Mouse (Mus musculus) G1E (cell line): ENCODE results near the gene Bex6. TPM values are rescaled to one million over a fixed set of nuclear protein-coding genes. Genes with fewer than 3 reads are reported as not detected.

Experiments used
- ATAC-seq: 2 replicates; pipeline ENCODE4 v1.8.0; 2016; ENCODE audit warnings: mild to moderate bottlenecking; ENCODE audit not compliant: insufficient number of reproducible peaks, poor library complexity, low FRiP score, severe bottlenecking; ENCODE audit errors: extremely low read depth
- DNase-seq: peaks from one replicate; pipeline ENCODE4 v3.0.0; 2012; ENCODE audit warnings: low spot score
- H3K27me3 ChIP-seq: 2 replicates; pipeline ENCODE4 v1.6.1; 2012; ENCODE audit warnings: mild to moderate bottlenecking, low read length, inconsistent platforms; ENCODE audit not compliant: insufficient read depth
- H3K36me3 ChIP-seq: replicated peaks from 2 replicates; pipeline ENCODE3; 2012; ENCODE audit warnings: mild to moderate bottlenecking, inconsistent platforms
- H3K4me1 ChIP-seq: 2 replicates; pipeline ENCODE4 v1.6.1; 2012; ENCODE audit warnings: low read depth, low read length, inconsistent platforms, mixed read lengths; ENCODE audit not compliant: insufficient read depth
- H3K4me3 ChIP-seq: 2 replicates; pipeline ENCODE4 v1.5.1; 2012; ENCODE audit warnings: low read depth, mild to moderate bottlenecking, inconsistent platforms, low read length, moderate library complexity, mixed read lengths
- H3K9me3 ChIP-seq: replicated peaks from 2 replicates; pipeline ENCODE4 v1.6.1; 2012; ENCODE audit warnings: inconsistent platforms
- CTCF ChIP-seq: IDR thresholded peaks from 2 replicates; pipeline ENCODE4 v1.5.1; 2012; ENCODE audit warnings: low read depth, low read length, inconsistent platforms, mixed read lengths
- GATA1 ChIP-seq: IDR thresholded peaks from 2 replicates; pipeline ENCODE4 v1.6.1; 2012; ENCODE audit warnings: borderline replicate concordance, low read length, inconsistent platforms, mixed read lengths
- GATA2 ChIP-seq: IDR thresholded peaks from 2 replicates; pipeline ENCODE4 v1.6.1; 2012; ENCODE audit warnings: low read depth, low read length, inconsistent platforms, borderline replicate concordance
- POLR2AphosphoS5 ChIP-seq: IDR thresholded peaks from 2 replicates; pipeline ENCODE4 v1.6.1; 2012; ENCODE audit warnings: low read depth, low read length, inconsistent platforms; ENCODE audit not compliant: insufficient replicate concordance
- TAL1 ChIP-seq: conservative IDR thresholded peaks from 2 replicates; pipeline ENCODE4 v1.6.1; 2012; ENCODE audit warnings: low read depth, low read length, inconsistent platforms, mixed read lengths
- polyA plus RNA-seq: library from polyadenylated mRNA; stranded (reverse); fragments of >175 nt; gene quantifications from 2 replicates; pipeline ENCODE4 v1.2.3, GENCODE M21; 2012
- total RNA-seq, 2 experiments: library from RNA; stranded (forward) in 1 of 2; stranded (reverse) in 1 of 2; fragments of 200-1000 nt in 1 of 2; fragments of >200 nt in 1 of 2; fragmentation: Nextera tagmentation in 1 of 2; gene quantifications; 2 replicates each; pipeline ENCODE4 v1.2.3; 2014 to 2017

The Bex6 gene
- total and polyA plus RNA-seq, 3 experiments = not detected

DNA sequence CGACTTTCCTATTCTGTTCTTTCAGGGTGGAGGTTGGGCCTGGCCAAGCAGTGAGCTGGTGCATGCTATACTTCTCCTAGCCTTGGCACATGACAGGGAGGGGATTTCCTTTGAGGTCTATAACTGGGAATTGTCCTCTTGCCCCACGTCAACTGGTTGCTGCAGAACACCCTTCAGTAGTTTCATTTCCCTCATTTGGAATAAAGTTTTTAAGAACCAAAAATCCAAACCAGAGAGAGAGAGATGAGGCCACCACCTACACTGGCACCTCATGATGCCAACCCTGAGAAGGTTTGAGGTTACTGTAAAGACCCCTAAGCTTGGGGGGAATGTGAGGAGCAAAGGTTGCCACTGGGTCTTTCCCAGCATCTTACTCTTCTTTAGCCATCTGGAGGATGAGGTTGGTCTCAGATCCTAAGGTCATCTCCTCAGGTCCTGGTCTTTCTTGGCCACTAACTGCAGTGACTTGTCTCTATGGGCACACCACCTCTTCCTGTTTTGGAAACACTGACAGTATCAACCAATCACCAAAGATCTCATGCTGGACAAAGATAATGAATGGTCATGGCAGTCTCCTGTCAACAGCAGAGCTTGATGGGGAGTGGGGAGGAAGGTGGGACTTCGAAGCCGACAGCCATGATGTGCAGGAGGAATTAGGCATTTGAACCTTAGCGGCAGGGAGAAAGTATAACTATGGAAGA is 8.4 kb upstream of the Bex6 start:
- Histone ChIP-seq H3K4me3 (no peak overlapping the region), H3K36me3 (no peaks in the 10 kb centered on the region), H3K4me1 (peaks cover 52% of the 10 kb centered on the region), H3K27me3 (no peaks in the 10 kb centered on the region), H3K9me3 (peaks cover 2% of the 10 kb centered on the region; the same call in 1 of the 2 replicates)
- no peak for ATAC-seq
- no peak for DNase-seq
- no peak for TF ChIP-seq POLR2AphosphoS5
- no peak for TF ChIP-seq CTCF
- TF ChIP-seq GATA1 = no peak
- TF ChIP-seq GATA2 = no peak
- no peak for TF ChIP-seq TAL1

DNA sequence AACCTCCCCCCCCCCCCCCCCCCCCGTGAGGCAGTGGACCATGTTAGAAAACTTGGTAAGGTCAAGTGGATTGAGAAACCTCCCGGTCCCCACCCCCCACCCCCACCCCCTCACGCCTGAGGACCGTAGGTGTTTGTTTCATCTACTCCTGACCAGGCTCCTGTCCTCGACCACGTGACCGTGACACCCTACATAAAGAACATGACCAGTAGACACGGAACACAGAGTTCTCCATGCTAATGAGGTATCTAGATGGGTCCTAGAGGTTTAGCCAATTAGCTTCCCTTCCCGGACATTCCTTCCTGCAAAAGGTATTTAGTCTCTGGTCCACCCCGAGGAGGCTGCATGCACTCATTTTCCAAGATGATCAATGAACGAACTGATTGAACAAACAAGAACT is 6.2 kb upstream of the Bex6 start:
- ATAC-seq (no peak), DNase-seq (no peak)
- TF ChIP-seq GATA2 (no peak), CTCF (no peak), POLR2AphosphoS5 (no peak), GATA1 (no peak), TAL1 (no peak)
- Histone ChIP-seq H3K4me1 (peaks cover 58% of the 10 kb centered on the region), H3K9me3 (peaks cover 2% of the 10 kb centered on the region; the same call in 1 of the 2 replicates), H3K4me3 (no peak overlapping the region), H3K36me3 (no peaks in the 10 kb centered on the region), H3K27me3 (no peaks in the 10 kb centered on the region)

DNA sequence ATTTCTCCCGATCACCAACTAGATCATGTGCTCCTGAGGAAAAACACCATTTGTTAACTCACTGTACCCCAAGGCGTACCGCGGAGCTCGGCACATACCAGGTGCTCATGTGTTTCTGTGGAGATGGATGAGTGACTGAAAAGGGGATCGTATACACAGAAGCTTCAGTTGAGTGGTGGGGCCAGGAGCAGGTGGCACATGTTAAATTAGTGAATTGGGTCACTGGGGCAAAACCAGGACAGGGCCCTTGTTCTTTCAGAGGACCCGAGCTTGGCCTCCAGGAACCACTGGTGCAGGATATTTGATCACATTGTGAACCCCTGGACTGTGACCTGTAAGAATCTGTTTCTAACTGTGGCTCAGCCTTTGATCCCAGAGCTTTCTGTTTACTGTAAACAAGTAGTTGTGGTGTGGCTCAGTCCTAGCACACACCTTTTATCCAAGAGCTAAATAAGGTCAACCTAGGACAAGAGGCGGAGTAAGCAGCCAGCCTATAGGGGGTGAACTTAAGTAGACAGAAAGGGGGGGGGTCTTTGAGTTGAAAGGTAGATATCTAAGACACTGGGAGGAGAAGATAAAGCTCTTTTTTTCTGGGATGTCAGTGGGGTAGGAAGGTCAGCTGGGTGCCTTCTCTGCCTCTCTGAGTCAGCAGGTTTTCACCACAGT is 5.2 kb upstream of the Bex6 start:
- ATAC-seq (no peak), DNase-seq (no peak)
- H3K4me3 ChIP-seq = no peak overlapping the region
- peaks cover 62% of the 10 kb centered on the region for H3K4me1 ChIP-seq
- TF ChIP-seq TAL1 = no peak
- TF ChIP-seq GATA2 = no peak
- no peak for TF ChIP-seq GATA1
- no peak for TF ChIP-seq POLR2AphosphoS5
- TF ChIP-seq CTCF = no peak
- H3K9me3 ChIP-seq = peaks cover 2% of the 10 kb centered on the region; the same call in 1 of the 2 replicates
- H3K27me3 ChIP-seq = no peaks in the 10 kb centered on the region
- no peaks in the 10 kb centered on the region for H3K36me3 ChIP-seq

DNA sequence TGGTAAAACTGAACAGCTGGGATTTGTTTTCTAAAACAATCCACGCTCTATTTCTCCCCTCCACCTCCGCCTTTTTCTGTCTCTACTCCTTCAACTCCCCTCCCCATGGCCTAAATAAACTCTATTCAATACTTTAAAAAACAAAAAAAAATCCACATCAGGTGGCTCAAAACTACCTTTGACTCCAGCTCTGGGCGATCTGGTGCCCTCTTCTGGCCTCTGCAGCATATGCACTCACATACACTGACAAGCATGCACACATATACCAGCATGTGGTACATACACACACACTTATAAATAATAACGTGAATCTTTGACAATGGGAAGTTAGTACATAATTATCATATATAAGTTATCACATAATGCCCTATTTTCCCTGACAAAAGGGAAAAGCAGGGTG is 4.6 kb upstream of the Bex6 start:
- Histone ChIP-seq H3K4me1 (peaks cover 62% of the 10 kb centered on the region), H3K4me3 (no peak overlapping the region), H3K9me3 (peaks cover 2% of the 10 kb centered on the region; the same call in 1 of the 2 replicates), H3K27me3 (no peaks in the 10 kb centered on the region), H3K36me3 (no peaks in the 10 kb centered on the region)
- no peak for TF ChIP-seq POLR2AphosphoS5
- no peak for ATAC-seq
- DNase-seq = no peak

DNA sequence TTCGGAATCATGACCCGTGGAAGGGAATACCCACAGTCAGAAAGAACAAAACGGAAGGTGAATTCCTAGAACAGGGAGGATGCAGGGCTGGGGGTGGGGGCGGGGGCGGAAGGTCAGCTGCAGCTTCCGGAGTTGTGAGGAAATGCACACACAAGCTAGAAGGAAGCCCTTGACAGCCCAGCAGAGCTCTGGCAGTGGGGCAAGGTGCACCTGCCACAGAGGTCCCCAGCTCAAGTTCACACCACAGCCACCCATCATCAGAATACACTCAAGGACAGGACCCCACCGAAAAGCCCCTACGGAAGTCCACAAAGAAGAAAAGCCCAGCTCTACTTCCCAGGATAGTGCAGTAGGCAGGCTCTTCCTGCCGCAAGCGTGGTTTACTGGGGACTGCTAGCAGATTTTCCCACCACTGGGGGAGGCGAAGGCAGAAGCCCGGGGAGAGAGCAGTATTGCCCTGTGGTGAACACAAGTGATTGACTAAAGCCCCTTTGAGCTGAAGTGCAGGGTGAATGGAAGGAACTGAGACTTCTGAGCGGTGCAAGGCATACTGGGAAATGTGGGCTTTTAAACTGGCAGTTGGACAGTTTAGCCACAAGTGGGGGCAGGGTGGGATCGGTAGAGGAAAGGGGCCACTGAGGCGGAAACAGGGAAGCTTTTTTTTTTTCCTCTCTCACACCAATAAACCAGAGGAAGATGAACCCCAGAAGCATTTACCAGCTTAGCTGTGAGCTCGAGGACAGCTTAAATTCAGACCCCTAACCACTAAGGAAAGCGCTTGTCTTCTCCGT is 2.5 kb upstream of the Bex6 start:
- H3K36me3 ChIP-seq = no peaks in the 10 kb centered on the region
- H3K4me3 ChIP-seq = peak overlapping the region; percentile 65; the same call in 1 of the 2 replicates
- ATAC-seq (peak; percentile 71), DNase-seq (peak; percentile 52)
- peaks cover 56% of the 10 kb centered on the region for H3K4me1 ChIP-seq
- no peak for TF ChIP-seq CTCF
- no peak for TF ChIP-seq GATA2
- TF ChIP-seq GATA1 = no peak
- no peak for TF ChIP-seq POLR2AphosphoS5
- no peak for TF ChIP-seq TAL1
- peaks cover 2% of the 10 kb centered on the region; the same call in 1 of the 2 replicates for H3K9me3 ChIP-seq
- no peaks in the 10 kb centered on the region for H3K27me3 ChIP-seq

DNA sequence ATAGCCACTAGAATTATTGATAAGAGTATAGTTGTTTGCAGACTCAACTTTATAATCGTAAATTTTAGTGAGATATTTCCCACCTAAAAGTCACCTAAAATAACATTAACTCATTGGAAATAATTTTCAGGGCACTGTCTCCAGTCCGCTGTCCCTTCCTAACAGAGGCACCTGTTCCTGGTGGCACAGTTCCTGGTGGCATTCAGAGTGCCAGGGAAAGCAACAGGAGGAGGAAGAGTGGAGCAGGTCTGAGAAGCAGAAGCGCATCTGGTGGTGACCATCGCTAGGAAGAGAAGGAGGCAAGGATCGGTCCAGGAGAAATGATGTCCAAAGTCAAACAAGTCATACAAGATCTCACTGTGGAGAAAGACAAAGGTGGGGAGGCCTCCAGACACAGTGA is 6.4 kb downstream of the Bex6 start:
- ATAC-seq (no peak), DNase-seq (no peak)
- Histone ChIP-seq H3K27me3 (peaks cover 3% of the 10 kb centered on the region; the same call in 1 of the 2 replicates), H3K4me1 (peaks cover 18% of the 10 kb centered on the region), H3K36me3 (no peaks in the 10 kb centered on the region), H3K4me3 (no peak overlapping the region), H3K9me3 (no peaks in the 10 kb centered on the region)
- TF ChIP-seq CTCF (no peak), TAL1 (no peak), POLR2AphosphoS5 (no peak), GATA1 (no peak), GATA2 (no peak)
